Comparison of ENCODE assay signal across 19 mouse cellular contexts in genomic region chr11:74665631-74666283, GRCm38 (mm10). TPM values are rescaled to one million over a fixed set of nuclear protein-coding genes. Genes with fewer than 3 reads are reported as not detected.
DNase-seq lines count a peak whose midpoint lies in the region; ATAC-seq and TF ChIP-seq lines count a peak whose summit lies in the region.
"Had no signal": no experiment of that assay in that cellular context is flagged by ENCODE, and none has a peak within 500 bp of the region (broad histone marks: within the 10 kb centered on the region; RNA-seq: fewer than 3 reads in every experiment).

No protein-coding gene starts in this region.

- H3K9ac ChIP-seq in limb, embryonic 15.5 days, result no peak overlapping the region
- H3K9ac ChIP-seq: forebrain, embryonic 13.5 days; forebrain, postnatal 0 days; hindbrain, embryonic 13.5 days had no signal

- no peak overlapping the region for H3ac ChIP-seq in myocyte (ENCODE audit: control insufficient read depth, insufficient read length)

- TF ChIP-seq POLR2A in myocyte (IDR thresholded peaks at IDR 0.05; ENCODE audit: insufficient read length, low read depth), result no peak

- ATAC-seq in limb, embryonic 15.5 days (ENCODE audit: insufficient number of reproducible peaks, low FRiP score, low TSS enrichment, low read depth), result 0 out of 2 replicates have a peak, but pooled peaks have one; percentile 30
- ATAC-seq: CD4-positive, CD25-positive, alpha-beta regulatory T cell, adult 4 months; forebrain, embryonic 13.5 days; forebrain, postnatal 0 days; hindbrain, postnatal 0 days had no signal

- peaks cover 90% of the 10 kb centered on the region for H3K36me3 ChIP-seq in limb, embryonic 15.5 days
- H3K36me3 ChIP-seq in limb, embryonic 10.5 days, result peaks cover 98% of the 10 kb centered on the region
- H3K36me3 ChIP-seq in myocyte (ENCODE audit: control insufficient read depth, insufficient read depth), result peaks cover 34% of the 10 kb centered on the region

- H3K4me1 ChIP-seq in limb, embryonic 15.5 days, result no peaks in the 10 kb centered on the region
- H3K4me1 ChIP-seq in limb, embryonic 10.5 days, result no peaks in the 10 kb centered on the region
- H3K4me1 ChIP-seq: embryonic facial prominence, embryonic 10.5 days; forebrain, embryonic 13.5 days; hindbrain, embryonic 13.5 days had no signal

- no peaks in the 10 kb centered on the region for H3K79me2 ChIP-seq in myocyte (ENCODE audit: control insufficient read depth, insufficient read depth)

- no peaks in the 10 kb centered on the region for H3K9me3 ChIP-seq in limb, embryonic 15.5 days
- H3K9me3 ChIP-seq in limb, embryonic 10.5 days (replicated peaks), result no peaks in the 10 kb centered on the region
- H3K9me3 ChIP-seq: embryonic facial prominence, embryonic 10.5 days; forebrain, embryonic 13.5 days; G1E; hindbrain, embryonic 13.5 days had no signal

- DNase-seq in adrenal gland, adult 2 months, result peak; percentile 5
- no peak for DNase-seq in adrenal gland, adult 18-20 months (ENCODE audit: low spot score in 2 of 2)
- DNase-seq in heart, adult 11 months, result peak; percentile 85
- no peak for DNase-seq in heart, adult 8-10 months (ENCODE audit: low spot score)
- DNase-seq in limb, embryonic 10.5 days (ENCODE audit: low spot score), result no peak
- DNase-seq: B cell, adult 2 months; cerebellum, adult 11 months; cerebellum, adult 8-10 months; forebrain, postnatal 0 days; gastrocnemius, postnatal 14 days; heart, postnatal 10 days had no signal

- no peak overlapping the region for H3K4me3 ChIP-seq in limb, embryonic 15.5 days
- no peak overlapping the region for H3K4me3 ChIP-seq in limb, embryonic 10.5 days
- no peak overlapping the region for H3K4me3 ChIP-seq in myocyte
- H3K4me3 ChIP-seq: embryonic facial prominence, embryonic 10.5 days; forebrain, embryonic 13.5 days; hindbrain, embryonic 13.5 days had no signal

- WGBS in limb, embryonic 15.5 days, result 92% methylated on average over 17 of the region's 17 CpGs
- WGBS in limb, embryonic 10.5 days, result 94% methylated on average over 17 of the region's 17 CpGs

- H3K4me2 ChIP-seq in limb, embryonic 15.5 days, result no peak overlapping the region
- no peak overlapping the region for H3K4me2 ChIP-seq in myocyte (ENCODE audit: low read depth)
- H3K4me2 ChIP-seq: forebrain, embryonic 13.5 days; hindbrain, embryonic 13.5 days had no signal

- H3K27ac ChIP-seq in limb, embryonic 15.5 days, result no peak overlapping the region
- H3K27ac ChIP-seq in limb, embryonic 10.5 days, result no peak overlapping the region
- H3K27ac ChIP-seq: embryonic facial prominence, embryonic 10.5 days; forebrain, embryonic 13.5 days; hindbrain, embryonic 13.5 days; hindbrain, postnatal 0 days had no signal

- no peaks in the 10 kb centered on the region for H3K27me3 ChIP-seq in limb, embryonic 15.5 days
- H3K27me3 ChIP-seq in limb, embryonic 10.5 days (ENCODE audit: low read depth, poor library complexity, severe bottlenecking), result no peaks in the 10 kb centered on the region
- H3K27me3 ChIP-seq in myocyte (ENCODE audit: control insufficient read depth, insufficient read depth, insufficient read length), result no peaks in the 10 kb centered on the region
- H3K27me3 ChIP-seq: forebrain, embryonic 13.5 days; hindbrain, embryonic 13.5 days had no signal

TF ChIP-seq in myocyte, 11 proteins besides CTCF, POLR2A, EP300 and RAD21:
- TF ChIP-seq TCF12 (IDR thresholded peaks at IDR 0.05; ENCODE audit: insufficient read depth, poor library complexity, severe bottlenecking), result no peak
- TF ChIP-seq POLR2AphosphoS2 (IDR thresholded peaks at IDR 0.05; ENCODE audit: insufficient read length, low read depth), result peak; percentile 44

RNA-seq across cellular contexts. Expression of gene Cluh, which starts 16.5 kb away (rescaled TPM):
- total RNA-seq in adrenal gland, adult 2 months (2021), result 100 to 1,000 TPM; 190 to 247 TPM
- 134 and 163 TPM in 2 replicates for polyA plus RNA-seq in adrenal gland, adult 2 months (2012; rRNA removed)
- total RNA-seq in adrenal gland, adult 18-20 months (2021), result 100 to 1,000 TPM; 203 to 205 TPM
- total RNA-seq in heart, adult 8-10 months (2022), result 100 to 1,000 TPM; 210 to 221 (median 215) TPM
- polyA plus RNA-seq in limb, embryonic 15.5 days (2015; fragmentation: Nextera tagmentation; extraction: Ambion mirVana), result 23.9 and 24.7 TPM in 2 replicates
- 32.8 and 36.6 TPM in 2 replicates for polyA plus RNA-seq in limb, embryonic 10.5 days (2016; fragmentation: Nextera tagmentation; extraction: Ambion mirVana)
- polyA plus RNA-seq in myocyte (2012; fragmentation: generic; extraction: Trizol), result 62.3 TPM

RNA-seq across cellular contexts. Expression of gene Ccdc92b, which starts 46.4 kb away (rescaled TPM):
- total RNA-seq in adrenal gland, adult 2 months (2021), result 1 to 10 TPM; 2.0 to 3.6 TPM
- polyA plus RNA-seq in adrenal gland, adult 2 months (2012; rRNA removed), result 2.4 and 4.0 TPM in 2 replicates
- 1 to 10 TPM; 3.0 to 3.7 TPM for total RNA-seq in adrenal gland, adult 18-20 months (2021)
- under 1 TPM; 0.09 to 0.47 (median 0.21) TPM for total RNA-seq in heart, adult 8-10 months (2022)
- 0.25 and 0.31 TPM in 2 replicates for polyA plus RNA-seq in limb, embryonic 15.5 days (2015; fragmentation: Nextera tagmentation; extraction: Ambion mirVana)
- 0.24 and 0.51 TPM in 2 replicates for polyA plus RNA-seq in limb, embryonic 10.5 days (2016; fragmentation: Nextera tagmentation; extraction: Ambion mirVana)
- 0.06 TPM for polyA plus RNA-seq in myocyte (2012; fragmentation: generic; extraction: Trizol)
- polyA plus RNA-seq: CD4-positive, CD25-positive, alpha-beta regulatory T cell, adult 4 months; G1E had no signal

RNA-seq across cellular contexts. Expression of gene Rap1gap2, which starts 55.0 kb away (rescaled TPM):
- total RNA-seq in adrenal gland, adult 2 months (2021), result 10 to 100 TPM in 1 of 2 experiments, 1 to 10 TPM in 1; 6.1 to 12.9 TPM
- 4.8 and 5.1 TPM in 2 replicates for polyA plus RNA-seq in adrenal gland, adult 2 months (2012; rRNA removed)
- total RNA-seq in adrenal gland, adult 18-20 months (2021), result 10 to 100 TPM in 1 of 2 experiments, 1 to 10 TPM in 1; 8.2 to 10.9 TPM
- 10 to 100 TPM; 74.3 to 93.7 (median 83.1) TPM for total RNA-seq in heart, adult 8-10 months (2022)
- 1.6 and 2.0 TPM in 2 replicates for polyA plus RNA-seq in limb, embryonic 15.5 days (2015; fragmentation: Nextera tagmentation; extraction: Ambion mirVana)
- polyA plus RNA-seq in limb, embryonic 10.5 days (2016; fragmentation: Nextera tagmentation; extraction: Ambion mirVana), result 0.34 and 0.55 TPM in 2 replicates
- polyA plus RNA-seq in myocyte (2012; fragmentation: generic; extraction: Trizol), result 43.4 TPM

RNA-seq across cellular contexts. Expression of gene Pafah1b1, which starts 58.7 kb away (rescaled TPM):
- 100 to 1,000 TPM; 171 to 185 TPM for total RNA-seq in adrenal gland, adult 2 months (2021)
- 6.9 and 8.2 TPM in 2 replicates for polyA plus RNA-seq in adrenal gland, adult 2 months (2012; rRNA removed)
- 100 to 1,000 TPM; 185 to 188 TPM for total RNA-seq in adrenal gland, adult 18-20 months (2021)
- total RNA-seq in heart, adult 8-10 months (2022), result 100 to 1,000 TPM; 183 to 223 (median 209) TPM
- 44.7 and 46.2 TPM in 2 replicates for polyA plus RNA-seq in limb, embryonic 15.5 days (2015; fragmentation: Nextera tagmentation; extraction: Ambion mirVana)
- 46.0 and 49.9 TPM in 2 replicates for polyA plus RNA-seq in limb, embryonic 10.5 days (2016; fragmentation: Nextera tagmentation; extraction: Ambion mirVana)
- polyA plus RNA-seq in myocyte (2012; fragmentation: generic; extraction: Trizol), result 32.6 TPM

Comparison
In these comparisons a context has a peak if more than half of its experiments do, and no peak if none do; other contexts are left out.
1. DNase-seq: peak in adrenal gland, adult 2 months (single experiment) and heart, adult 11 months (single experiment); none in adrenal gland, adult 18-20 months (0 of 2), heart, adult 8-10 months (single experiment) and limb, embryonic 10.5 days (single experiment).